Mouse (Mus musculus) ovary, adult 18-20 months (tissue): ENCODE measurements around the gene Optn.
A peak's percentile ranks its signal among the peaks of the same experiment; 100 is the strongest.
"Not testable (repeated sequence)": the region's sequence is repeated elsewhere in the genome, so short reads cannot be mapped to it uniquely, and the experiment has no call there.

Source experiments
- DNase-seq: peaks from one replicate; pipeline ENCODE4 v3.0.0; 2022; ENCODE audit warnings: low spot score, mixed read lengths

The Optn gene

DNA sequence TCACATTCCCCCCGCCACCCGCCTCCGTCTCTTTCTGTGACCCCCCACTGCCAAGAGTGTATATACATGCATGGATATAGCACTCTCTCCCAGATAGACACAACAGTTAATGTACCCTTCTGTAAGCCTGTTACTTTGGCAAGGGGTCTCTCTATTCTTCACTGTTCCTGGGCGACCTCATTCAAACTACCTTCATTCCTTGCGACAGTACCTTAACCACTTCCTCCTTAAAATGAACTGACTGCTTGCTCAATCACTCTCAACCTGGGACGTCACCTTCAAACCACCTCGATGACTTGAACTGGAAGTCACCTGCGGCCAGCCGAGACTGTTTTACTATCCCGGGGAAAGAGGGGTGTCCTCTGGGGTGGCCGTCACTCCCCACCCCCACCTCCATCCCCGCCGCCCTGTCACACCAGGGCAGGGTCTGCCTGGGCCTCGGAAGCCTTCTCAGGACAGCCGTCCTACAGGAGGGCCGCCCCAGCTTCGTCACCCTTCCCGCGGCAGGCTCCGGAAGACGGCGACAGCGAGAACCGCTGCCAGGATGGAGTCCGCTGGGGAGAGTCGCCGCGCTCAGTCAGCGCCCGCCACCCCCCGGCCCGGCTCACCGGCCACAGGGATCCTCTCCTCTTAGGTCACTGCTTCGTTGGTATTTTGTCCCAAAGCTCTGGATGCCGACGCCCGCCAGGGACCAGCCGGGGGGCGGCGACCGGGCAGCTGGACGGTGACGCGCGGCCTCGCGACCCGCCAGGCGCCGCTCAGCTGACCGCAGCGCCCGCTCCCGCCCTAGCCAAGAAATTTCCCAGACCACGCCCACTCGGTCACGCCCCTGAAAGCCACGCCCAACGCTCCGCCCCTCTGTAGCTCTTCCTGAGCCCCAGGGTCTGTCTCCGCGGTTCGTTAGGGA is at the start of gene Optn:
TSS of gene Optn (minus strand) at position 753 of the 907 bp plus-strand sequence.
- peak; percentile 73 for DNase-seq

GRCm38 (mm10) chr2:5112785-5113291 is 49.0 kb upstream of the Optn start:
- DNase-seq = no peak

DNA sequence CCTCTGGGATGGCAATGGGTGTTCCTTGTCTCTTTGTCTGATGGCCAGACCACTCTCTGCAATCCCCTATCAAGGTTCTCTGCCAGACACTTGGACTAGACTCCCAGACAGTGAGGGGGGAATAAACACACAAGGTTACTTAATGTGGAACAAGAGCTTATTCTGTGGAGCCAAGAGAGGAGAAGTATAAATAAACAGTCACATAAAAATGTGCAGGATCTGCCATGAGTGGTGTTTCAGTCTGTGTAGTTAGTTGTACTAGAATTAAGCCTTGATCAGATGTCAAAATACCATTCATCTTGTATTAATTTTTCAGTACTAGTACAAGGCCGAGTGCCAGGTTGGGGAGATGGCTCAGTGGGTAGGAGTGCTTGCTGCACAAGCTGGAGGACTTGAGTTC is 39.0 kb upstream of the Optn start:
- DNase-seq = no peak

DNA sequence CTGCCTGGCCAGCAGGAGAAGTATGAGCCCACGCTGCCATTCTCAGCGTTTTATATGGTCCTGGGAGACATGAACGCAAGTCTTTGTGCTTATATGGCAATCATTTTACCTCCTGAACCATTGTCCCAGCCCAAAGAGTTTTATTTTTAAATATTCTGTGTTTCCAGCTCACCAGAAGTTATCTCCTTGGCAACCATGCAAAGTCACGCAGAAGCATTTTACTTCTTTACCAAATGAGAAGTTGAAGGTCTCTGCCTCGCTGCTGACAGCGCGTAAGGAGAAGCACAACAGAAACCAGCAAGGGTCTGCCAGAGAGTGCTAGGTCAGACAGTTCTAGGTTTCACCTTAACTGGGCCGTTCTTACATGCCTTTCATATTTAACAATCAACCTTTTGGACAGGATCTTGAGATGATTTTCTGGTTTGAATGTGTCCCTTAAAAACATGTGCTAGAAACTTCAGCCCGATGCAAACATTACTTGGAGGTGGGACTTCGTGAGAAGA is 37.9 kb upstream of the Optn start:
- no peak for DNase-seq

DNA sequence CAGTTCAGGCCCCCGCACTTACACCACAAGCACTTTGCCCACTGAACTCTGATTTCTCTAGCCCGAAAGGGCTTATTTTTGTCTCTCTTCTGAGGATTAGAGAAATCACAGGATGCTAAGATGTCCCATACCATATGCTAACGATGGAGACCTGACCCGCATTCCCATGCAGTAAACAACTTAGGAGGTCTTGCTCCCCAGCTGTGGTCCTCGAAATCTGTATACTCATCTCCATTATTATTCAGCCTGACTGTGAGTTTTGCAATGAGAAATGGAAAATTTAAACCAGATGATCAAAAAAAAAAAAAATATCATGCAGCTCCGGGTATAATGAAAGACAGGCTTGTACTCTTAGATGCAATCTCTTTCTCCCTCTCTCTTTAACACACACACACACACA is 35.3 kb upstream of the Optn start:
- DNase-seq = no peak

DNA sequence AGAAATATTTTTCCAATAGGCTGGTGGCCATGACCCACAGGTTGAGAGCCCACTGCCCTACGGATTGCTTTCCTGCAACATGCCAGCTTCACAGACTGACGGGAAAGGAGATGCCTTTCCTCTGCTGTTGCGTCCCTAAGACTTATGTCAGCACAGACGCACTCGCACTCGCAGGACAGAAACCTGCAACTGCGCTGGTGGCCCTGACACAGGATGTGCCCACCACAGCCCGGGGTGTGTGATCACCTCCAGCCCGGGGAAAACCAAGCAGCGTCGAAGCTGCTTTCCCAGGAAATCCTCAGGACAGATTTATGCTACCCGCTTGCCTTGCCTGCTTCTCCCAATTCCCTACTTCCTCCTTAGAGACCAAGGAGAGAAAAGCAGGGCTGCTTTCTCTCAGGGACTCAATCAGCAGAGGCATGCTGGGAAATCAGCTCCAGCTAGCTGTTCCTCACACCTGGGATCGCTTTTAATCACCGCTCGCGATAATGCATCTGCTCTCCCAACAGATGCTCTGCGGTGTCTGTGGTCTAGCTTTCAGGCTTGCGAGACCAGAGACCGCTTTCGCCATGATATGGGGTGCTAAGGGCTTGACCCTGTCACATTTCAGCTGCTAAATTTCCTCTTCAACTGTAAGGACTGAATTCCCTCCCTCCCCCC is 34.1 kb upstream of the Optn start:
- no peak for DNase-seq

DNA sequence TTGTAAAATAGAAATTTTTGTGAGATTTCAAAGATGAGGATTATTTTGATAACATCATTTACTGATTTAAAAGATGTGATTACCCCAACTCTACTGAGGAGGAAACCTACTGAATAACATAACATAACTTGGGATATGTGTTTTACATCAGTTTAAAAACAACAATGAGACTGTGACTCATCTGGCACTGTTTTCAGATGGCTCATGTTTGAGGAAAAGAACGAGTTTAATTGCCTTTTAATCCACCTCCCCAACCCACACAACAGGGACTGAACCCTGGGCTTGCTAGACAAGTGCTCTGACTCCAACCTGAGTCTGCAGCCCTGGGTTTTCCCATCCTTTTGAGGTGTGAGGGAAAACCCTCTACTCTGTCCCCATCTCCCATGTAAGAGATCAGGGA is 31.5 kb upstream of the Optn start:
- DNase-seq = no peak

DNA sequence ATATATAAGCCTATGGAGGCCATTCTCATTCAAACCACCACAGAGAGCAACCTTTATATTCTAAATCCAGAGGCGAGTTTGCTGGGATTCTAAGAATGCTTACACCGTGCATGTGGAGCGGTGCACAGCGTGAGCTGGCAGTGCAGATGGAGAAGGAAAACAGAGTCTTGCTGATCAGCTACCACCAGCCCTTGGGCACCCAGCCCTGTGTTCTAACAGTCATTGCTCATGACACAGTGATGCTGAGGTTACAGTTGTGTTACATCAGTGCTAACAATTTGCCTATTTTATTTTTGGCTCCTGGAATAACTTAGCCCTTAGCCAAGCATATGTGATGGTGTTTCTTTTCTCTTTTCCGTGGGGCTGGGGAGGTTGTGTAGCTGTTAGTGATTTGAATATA is 31.0 kb upstream of the Optn start:
- no peak for DNase-seq

DNA sequence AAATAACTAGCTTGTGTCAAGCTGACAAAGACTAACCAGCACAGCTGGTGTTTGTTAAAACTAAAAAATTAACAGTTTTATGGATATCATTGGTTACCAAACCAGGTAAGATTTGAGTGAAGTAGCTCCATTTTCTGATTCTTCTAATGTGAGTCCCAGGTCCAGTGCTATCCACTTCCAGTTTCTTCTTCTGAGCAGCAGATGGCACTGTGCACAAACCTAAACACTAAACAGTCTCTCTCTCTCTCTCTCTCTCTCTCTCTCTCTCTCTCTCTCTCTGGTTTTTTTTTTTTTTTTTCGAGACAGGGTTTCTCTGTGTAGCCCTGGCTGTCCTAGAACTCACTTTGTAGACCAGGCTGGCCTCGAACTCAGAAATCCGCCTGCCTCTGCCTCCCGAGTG is 26.5 kb upstream of the Optn start:
- not testable (repeated sequence) for DNase-seq

- no peak for DNase-seq
Measured at GRCm38 (mm10) chr2:5087667-5088066, 23.8 kb upstream of the Optn start.

GRCm38 (mm10) chr2:5083739-5084138 is 19.9 kb upstream of the Optn start:
- no peak for DNase-seq

- DNase-seq = peak; percentile 25
Measured at GRCm38 (mm10) chr2:5080053-5080787, 16.4 kb upstream of the Optn start.

GRCm38 (mm10) chr2:5077937-5078336 is 14.1 kb upstream of the Optn start:
- DNase-seq = no peak

DNA sequence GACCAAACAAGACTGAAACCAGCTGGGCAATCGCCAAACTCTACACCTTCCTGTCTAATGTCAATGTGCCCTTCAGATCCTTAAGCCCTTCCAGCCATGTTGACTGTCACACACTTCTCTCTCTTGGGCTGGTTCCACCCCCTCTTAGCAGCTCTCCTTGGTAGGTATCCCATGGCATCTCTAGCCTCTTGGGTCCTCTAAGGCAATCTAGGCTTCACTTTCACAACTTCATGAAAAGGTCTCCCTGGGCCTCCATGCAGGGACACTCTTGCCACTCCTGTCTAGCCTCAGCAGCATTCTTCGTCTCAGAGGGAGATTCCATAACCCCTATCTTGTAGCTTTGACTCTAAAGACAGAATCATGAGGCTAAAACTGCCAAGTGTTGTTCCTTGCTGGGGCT is 13.6 kb upstream of the Optn start:
- DNase-seq = no peak

DNA sequence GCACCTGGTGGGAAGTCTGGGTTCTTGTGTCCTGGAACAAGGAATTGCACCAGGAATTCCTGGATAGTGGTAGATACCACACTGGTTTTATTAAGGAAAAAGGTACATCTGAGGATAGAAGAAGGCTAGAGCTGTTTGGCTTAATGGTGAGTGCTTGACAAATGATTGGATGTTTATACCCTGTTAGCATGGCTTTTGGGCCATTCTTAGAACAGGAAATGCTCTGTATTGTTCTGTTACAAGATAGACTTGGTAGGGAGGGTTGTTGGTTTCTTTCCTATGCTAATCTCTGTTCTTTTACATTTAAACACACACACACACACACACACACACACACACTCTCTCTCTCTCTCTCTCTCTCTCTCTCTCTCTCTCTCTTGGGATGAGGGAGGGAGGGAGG is 12.0 kb upstream of the Optn start:
- DNase-seq = no peak

- no peak for DNase-seq
Measured at GRCm38 (mm10) chr2:5075432-5075831, 11.6 kb upstream of the Optn start.

DNA sequence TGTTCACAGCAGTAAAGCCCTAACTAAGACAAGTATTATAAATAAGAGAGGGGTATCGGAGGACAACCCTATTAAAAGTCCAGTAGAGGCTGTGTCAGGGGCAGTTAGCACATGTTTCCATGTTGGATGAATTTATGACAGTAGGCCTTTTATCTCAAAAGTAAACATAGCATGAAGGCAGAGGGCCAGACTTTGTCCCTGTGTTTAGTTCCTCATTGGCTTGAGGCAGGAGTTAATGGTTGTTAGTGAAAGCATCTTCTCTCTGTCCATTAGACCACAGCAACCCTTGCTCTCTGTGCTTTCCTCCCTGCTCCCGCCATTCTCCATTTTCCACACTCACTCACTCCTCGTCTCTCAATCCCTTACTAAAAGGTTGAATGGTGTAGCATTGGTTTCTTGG is 9.9 kb upstream of the Optn start:
- no peak for DNase-seq

GRCm38 (mm10) chr2:5067951-5068350 is 4.1 kb upstream of the Optn start:
- DNase-seq = no peak

DNA sequence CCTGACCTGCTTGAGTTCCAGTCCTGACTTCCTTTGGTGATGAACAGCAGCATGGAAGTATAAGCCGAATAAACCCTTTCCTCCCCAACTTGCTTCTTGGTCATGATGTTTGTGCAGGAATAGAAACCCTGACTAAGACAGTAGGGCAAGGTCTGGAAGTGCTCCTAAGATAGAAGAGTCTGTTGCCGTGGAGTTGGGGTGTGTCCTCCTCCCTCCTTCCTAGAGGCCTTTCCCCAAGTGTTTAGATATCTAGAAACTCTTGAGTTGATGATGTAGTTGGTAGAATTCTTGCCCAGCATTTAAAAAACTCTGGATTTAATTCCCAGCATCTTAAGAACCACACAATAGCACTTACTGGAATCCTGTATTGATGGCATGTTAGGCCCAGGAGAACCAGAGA is 3.4 kb upstream of the Optn start:
- DNase-seq = not testable (repeated sequence)

DNA sequence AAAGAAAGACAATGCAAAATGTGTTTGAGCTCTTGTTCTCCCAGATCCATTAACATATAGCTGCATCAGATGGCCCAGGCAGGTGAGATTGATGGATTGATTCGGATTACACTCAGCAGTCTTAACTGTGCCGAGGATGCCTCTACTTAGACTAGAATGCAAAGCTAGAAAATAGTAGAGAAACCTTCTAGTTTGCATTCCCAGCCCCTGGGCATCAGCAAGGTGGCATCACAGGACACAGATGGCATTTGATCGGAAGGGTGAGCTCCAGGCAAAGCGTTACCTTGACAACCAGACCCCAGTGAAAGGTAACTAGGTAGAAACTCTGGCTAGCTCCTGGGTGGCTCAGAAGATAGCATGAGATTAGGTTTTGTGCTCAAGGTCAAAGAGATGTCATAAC is 396 bp upstream of the Optn start:
- no peak for DNase-seq

DNA sequence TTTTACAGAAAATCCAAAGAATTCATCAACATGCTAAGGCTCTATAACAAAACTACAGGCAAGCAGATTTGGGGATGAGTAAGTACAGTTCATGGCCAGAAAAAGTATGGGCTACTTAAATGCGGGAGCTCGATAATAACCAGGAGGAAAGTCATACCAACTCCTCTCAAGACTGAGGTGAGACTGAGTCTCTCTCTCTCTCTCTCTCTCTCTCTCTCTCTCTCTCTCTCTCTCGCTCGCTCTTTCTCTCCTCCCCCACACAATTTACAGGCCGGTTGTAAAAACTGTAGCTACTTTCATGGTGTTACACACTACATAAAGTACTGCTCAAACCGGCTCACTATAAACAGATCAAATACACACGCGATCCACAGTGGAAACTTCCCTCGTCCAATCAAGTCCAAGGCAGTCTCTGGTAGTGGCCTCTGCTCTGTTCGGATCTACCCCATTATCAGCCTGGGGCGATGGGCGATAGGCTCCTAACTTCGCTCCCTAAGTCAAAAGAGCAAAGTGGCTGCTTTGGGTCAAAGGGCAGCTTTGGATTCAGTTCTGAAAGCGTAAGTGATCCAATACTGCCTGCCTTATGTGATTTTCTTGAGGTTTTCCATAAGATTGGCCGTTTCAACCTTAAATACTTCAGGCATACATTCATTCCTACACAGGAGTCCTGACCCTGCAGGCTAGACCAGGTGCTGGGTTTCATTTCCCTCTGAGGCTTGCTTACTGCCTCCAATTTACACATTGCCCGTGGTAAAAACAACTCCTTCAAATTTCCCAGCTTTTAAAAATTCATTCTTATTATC is 1.2 kb downstream of the Optn start:
- DNase-seq = no peak
